Mouse (Mus musculus): ENCODE measurements around the gene Pkp1. TPM values are rescaled to one million over a fixed set of nuclear protein-coding genes. Genes with fewer than 3 reads are reported as not detected.

Gene Pkp1
- polyA plus RNA-seq (2014; fragmentation: Nextera tagmentation; extraction: Ambion mirVana), result 0.03 TPM in 1 of 2 replicates, not detected in the other

GRCm38 (mm10) chr1:135918644-135919407 is at the start of gene Pkp1:
Gene Pkp1, minus strand, starts transcription at chr1:135919207.
- no peak for ATAC-seq (replicated peaks; ENCODE audit: insufficient number of reproducible peaks, low FRiP score, low TSS enrichment)
- Histone ChIP-seq H3K4me3 (ENCODE audit: low read depth, low read length) (peak within 1 kb of the TSS; percentile 39), H3K27ac (ENCODE audit: low read depth, low read length) (no peak within 1 kb of the TSS), H3K9me3 (replicated peaks; ENCODE audit: control insufficient read depth, low read length) (no peaks in the 10 kb centered on the region), H3K36me3 (ENCODE audit: control insufficient read depth, insufficient read depth, low read length) (no peaks in the 10 kb centered on the region), H3K4me2 (peak within 1 kb of the TSS; percentile 67), H3K27me3 (ENCODE audit: control insufficient read depth, insufficient read depth, low read length) (peaks cover 86% of the 10 kb centered on the region), H3K9ac (ENCODE audit: low read depth, low read length) (no peak within 1 kb of the TSS), H3K4me1 (ENCODE audit: control insufficient read depth, insufficient read depth, low read length) (peaks cover 3% of the 10 kb centered on the region; the same call in 1 of the 2 replicates)
- WGBS (ENCODE audit: insufficient replicate concordance), result under 1% methylated on average over 64 of the region's 67 CpGs

DNA sequence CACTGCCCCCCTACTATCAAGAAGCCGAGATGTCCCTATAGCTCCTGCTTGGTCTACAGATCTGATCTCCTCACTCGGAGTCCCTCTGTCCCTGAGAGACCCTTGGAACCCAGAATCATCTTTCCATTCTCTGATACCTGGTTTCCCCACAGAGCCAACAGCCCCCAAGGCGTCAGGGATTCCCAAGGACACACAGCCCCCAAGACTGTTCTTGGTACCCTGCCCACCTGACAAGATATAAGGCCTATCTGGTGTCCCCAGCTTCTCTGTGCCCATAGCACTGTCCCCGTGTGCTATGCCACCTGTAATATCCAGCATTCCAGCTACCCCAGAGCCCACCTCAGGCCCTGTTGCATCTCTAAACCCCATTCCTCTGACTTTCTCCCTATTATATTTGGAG is 48.7 kb upstream of the Pkp1 start:
- no peak overlapping the region for H3K9ac ChIP-seq (ENCODE audit: low read depth, low read length)
- no peaks in the 10 kb centered on the region for H3K36me3 ChIP-seq (ENCODE audit: control insufficient read depth, insufficient read depth, low read length)
- no peak overlapping the region for H3K27ac ChIP-seq (ENCODE audit: low read depth, low read length)
- H3K9me3 ChIP-seq (replicated peaks; ENCODE audit: control insufficient read depth, low read length), result no peaks in the 10 kb centered on the region
- H3K4me3 ChIP-seq (ENCODE audit: low read depth, low read length), result no peak overlapping the region
- ATAC-seq (replicated peaks; ENCODE audit: insufficient number of reproducible peaks, low FRiP score, low TSS enrichment), result no peak
- 67% methylated on average over 4 of the region's 4 CpGs for WGBS (ENCODE audit: insufficient replicate concordance)
- peaks cover 5% of the 10 kb centered on the region; the same call in 1 of the 2 replicates for H3K27me3 ChIP-seq (ENCODE audit: control insufficient read depth, insufficient read depth, low read length)
- no peak overlapping the region for H3K4me2 ChIP-seq
- H3K4me1 ChIP-seq (ENCODE audit: control insufficient read depth, insufficient read depth, low read length), result no peaks in the 10 kb centered on the region

- Histone ChIP-seq H3K4me3 (ENCODE audit: low read depth, low read length) (no peak overlapping the region), H3K27me3 (ENCODE audit: control insufficient read depth, insufficient read depth, low read length) (peaks cover 8% of the 10 kb centered on the region; the same call in 1 of the 2 replicates), H3K9me3 (replicated peaks; ENCODE audit: control insufficient read depth, low read length) (no peaks in the 10 kb centered on the region), H3K4me2 (no peak overlapping the region), H3K9ac (ENCODE audit: low read depth, low read length) (no peak overlapping the region), H3K36me3 (ENCODE audit: control insufficient read depth, insufficient read depth, low read length) (no peaks in the 10 kb centered on the region), H3K27ac (ENCODE audit: low read depth, low read length) (no peak overlapping the region), H3K4me1 (ENCODE audit: control insufficient read depth, insufficient read depth, low read length) (no peaks in the 10 kb centered on the region)
- ATAC-seq (replicated peaks; ENCODE audit: insufficient number of reproducible peaks, low FRiP score, low TSS enrichment), result no peak
- 78% methylated on average over 11 of the region's 11 CpGs for WGBS (ENCODE audit: insufficient replicate concordance)
Measured at GRCm38 (mm10) chr1:135964561-135964960, 45.6 kb upstream of the Pkp1 start.

GRCm38 (mm10) chr1:135963177-135963576 is 44.2 kb upstream of the Pkp1 start:
- Histone ChIP-seq H3K9ac (ENCODE audit: low read depth, low read length) (no peak overlapping the region), H3K4me3 (ENCODE audit: low read depth, low read length) (no peak overlapping the region), H3K4me1 (ENCODE audit: control insufficient read depth, insufficient read depth, low read length) (no peaks in the 10 kb centered on the region), H3K27ac (ENCODE audit: low read depth, low read length) (no peak overlapping the region), H3K9me3 (replicated peaks; ENCODE audit: control insufficient read depth, low read length) (no peaks in the 10 kb centered on the region), H3K4me2 (no peak overlapping the region), H3K36me3 (ENCODE audit: control insufficient read depth, insufficient read depth, low read length) (no peaks in the 10 kb centered on the region), H3K27me3 (ENCODE audit: control insufficient read depth, insufficient read depth, low read length) (peaks cover 8% of the 10 kb centered on the region; the same call in 1 of the 2 replicates)
- ATAC-seq (replicated peaks; ENCODE audit: insufficient number of reproducible peaks, low FRiP score, low TSS enrichment), result no peak
- WGBS (ENCODE audit: insufficient replicate concordance), result 52% methylated on average over 5 of the region's 5 CpGs

GRCm38 (mm10) chr1:135958483-135958882 is 39.5 kb upstream of the Pkp1 start:
- WGBS (ENCODE audit: insufficient replicate concordance), result 35% methylated on average over 4 of the region's 4 CpGs
- H3K4me3 ChIP-seq (ENCODE audit: low read depth, low read length), result no peak overlapping the region
- H3K36me3 ChIP-seq (ENCODE audit: control insufficient read depth, insufficient read depth, low read length), result no peaks in the 10 kb centered on the region
- no peak for ATAC-seq (replicated peaks; ENCODE audit: insufficient number of reproducible peaks, low FRiP score, low TSS enrichment)
- no peak overlapping the region for H3K9ac ChIP-seq (ENCODE audit: low read depth, low read length)
- no peak overlapping the region for H3K4me2 ChIP-seq
- peaks cover 9% of the 10 kb centered on the region for H3K27me3 ChIP-seq (ENCODE audit: control insufficient read depth, insufficient read depth, low read length)
- no peaks in the 10 kb centered on the region for H3K4me1 ChIP-seq (ENCODE audit: control insufficient read depth, insufficient read depth, low read length)
- H3K27ac ChIP-seq (ENCODE audit: low read depth, low read length), result no peak overlapping the region
- H3K9me3 ChIP-seq (replicated peaks; ENCODE audit: control insufficient read depth, low read length), result no peaks in the 10 kb centered on the region

- Histone ChIP-seq H3K4me1 (ENCODE audit: control insufficient read depth, insufficient read depth, low read length) (no peaks in the 10 kb centered on the region), H3K9me3 (replicated peaks; ENCODE audit: control insufficient read depth, low read length) (no peaks in the 10 kb centered on the region), H3K27me3 (ENCODE audit: control insufficient read depth, insufficient read depth, low read length) (0 out of 2 replicates have a peak, but pooled peaks cover 3% of the 10 kb centered on the region), H3K4me3 (ENCODE audit: low read depth, low read length) (no peak overlapping the region), H3K9ac (ENCODE audit: low read depth, low read length) (no peak overlapping the region), H3K4me2 (no peak overlapping the region), H3K36me3 (ENCODE audit: control insufficient read depth, insufficient read depth, low read length) (no peaks in the 10 kb centered on the region), H3K27ac (ENCODE audit: low read depth, low read length) (no peak overlapping the region)
- ATAC-seq (replicated peaks; ENCODE audit: insufficient number of reproducible peaks, low FRiP score, low TSS enrichment), result no peak
- WGBS (ENCODE audit: insufficient replicate concordance), result 60% methylated on average over 2 of the region's 2 CpGs
Measured at GRCm38 (mm10) chr1:135948871-135949270, 29.9 kb upstream of the Pkp1 start.

GRCm38 (mm10) chr1:135946247-135946646 is 27.2 kb upstream of the Pkp1 start:
- ATAC-seq (replicated peaks; ENCODE audit: insufficient number of reproducible peaks, low FRiP score, low TSS enrichment), result no peak
- Histone ChIP-seq H3K9me3 (replicated peaks; ENCODE audit: control insufficient read depth, low read length) (no peaks in the 10 kb centered on the region), H3K4me3 (ENCODE audit: low read depth, low read length) (no peak overlapping the region), H3K4me2 (no peak overlapping the region), H3K36me3 (ENCODE audit: control insufficient read depth, insufficient read depth, low read length) (no peaks in the 10 kb centered on the region), H3K27ac (ENCODE audit: low read depth, low read length) (no peak overlapping the region), H3K9ac (ENCODE audit: low read depth, low read length) (no peak overlapping the region), H3K4me1 (ENCODE audit: control insufficient read depth, insufficient read depth, low read length) (peaks cover 3% of the 10 kb centered on the region), H3K27me3 (ENCODE audit: control insufficient read depth, insufficient read depth, low read length) (peaks cover 13% of the 10 kb centered on the region)
- WGBS (ENCODE audit: insufficient replicate concordance), result 56% methylated on average over 4 of the region's 4 CpGs

- H3K27me3 ChIP-seq (ENCODE audit: control insufficient read depth, insufficient read depth, low read length), result peaks cover 13% of the 10 kb centered on the region
- no peak overlapping the region for H3K27ac ChIP-seq (ENCODE audit: low read depth, low read length)
- H3K4me1 ChIP-seq (ENCODE audit: control insufficient read depth, insufficient read depth, low read length), result peaks cover 3% of the 10 kb centered on the region
- H3K4me3 ChIP-seq (ENCODE audit: low read depth, low read length), result no peak overlapping the region
- H3K9me3 ChIP-seq (replicated peaks; ENCODE audit: control insufficient read depth, low read length), result no peaks in the 10 kb centered on the region
- ATAC-seq (replicated peaks; ENCODE audit: insufficient number of reproducible peaks, low FRiP score, low TSS enrichment), result no peak
- no peaks in the 10 kb centered on the region for H3K36me3 ChIP-seq (ENCODE audit: control insufficient read depth, insufficient read depth, low read length)
- 5% methylated on average over 7 of the region's 7 CpGs for WGBS (ENCODE audit: insufficient replicate concordance)
- H3K9ac ChIP-seq (ENCODE audit: low read depth, low read length), result no peak overlapping the region
- no peak overlapping the region for H3K4me2 ChIP-seq
Measured at GRCm38 (mm10) chr1:135945711-135946110, 26.7 kb upstream of the Pkp1 start.

Data from heart, embryonic 11.5 days (tissue).